Mouse (Mus musculus): Measurements from ENCODE around the gene H2-D1.

- TF ChIP-seq POLR2A (IDR thresholded peaks at IDR 0.05; ENCODE audit: low read depth, low read length) (no peak), CTCF (IDR thresholded peaks at IDR 0.05; ENCODE audit: borderline replicate concordance, insufficient read depth, low read length) (no peak)
Observed at GRCm38 (mm10) chr17:35257378-35257777, 5.2 kb upstream of the H2-D1 start.
